Mouse (Mus musculus) liver, postnatal 0 days (tissue): Measurements from ENCODE around the gene Ncoa7. TPM values are rescaled to one million over a fixed set of nuclear protein-coding genes. Genes with fewer than 3 reads are reported as not detected.

Experiments used
- ATAC-seq: fragments of 200-750 bp; cut with Nextera tagmentation; 2 replicates; pipeline ENCODE4 v1.8.0; 2017; ENCODE audit warnings: mild to moderate bottlenecking, moderate library complexity
- DNase-seq: peaks from one replicate; pipeline ENCODE4 v3.0.0-alpha.2; 2016
- H3K27ac ChIP-seq: fragments of 300-500 bp; sonication (generic); 2 replicates; pipeline ENCODE4 v1.5.1; 2014; ENCODE audit warnings: antibody characterized with exemption, moderate library complexity, mild to moderate bottlenecking, low read depth
- H3K27me3 ChIP-seq: fragments of 300-500 bp; sonication (generic); 2 replicates; pipeline ENCODE4 v1.6.1; 2014; ENCODE audit warnings: low read length, control low read depth, mixed read lengths; ENCODE audit not compliant: insufficient read depth
- H3K36me3 ChIP-seq: fragments of 300-500 bp; sonication (generic); replicated peaks from 2 replicates; pipeline ENCODE4 v1.6.1; 2014; ENCODE audit warnings: mild to moderate bottlenecking, control low read depth, low read length, moderate library complexity, mixed read lengths; ENCODE audit not compliant: insufficient read depth
- H3K4me1 ChIP-seq: fragments of 300-500 bp; sonication (generic); 2 replicates; pipeline ENCODE4 v1.6.1; 2014; ENCODE audit warnings: antibody characterized with exemption, mild to moderate bottlenecking, control low read depth; ENCODE audit not compliant: insufficient read depth
- H3K4me2 ChIP-seq: fragments of 300-500 bp; sonication (generic); 2 replicates; pipeline ENCODE4 v1.6.1; 2014; ENCODE audit warnings: low read depth, mild to moderate bottlenecking, low read length, moderate library complexity, mixed read lengths
- H3K4me3 ChIP-seq: fragments of 300-500 bp; sonication (generic); 2 replicates; pipeline ENCODE4 v1.5.1; 2014; ENCODE audit warnings: low read depth, low read length
- H3K9ac ChIP-seq: fragments of 300-500 bp; sonication (generic); replicated peaks from 2 replicates; pipeline ENCODE4 v1.6.1; 2014; ENCODE audit warnings: mild to moderate bottlenecking, moderate library complexity
- H3K9me3 ChIP-seq: fragments of 300-500 bp; sonication (generic); 2 replicates; pipeline ENCODE4 v1.6.1; 2016; ENCODE audit warnings: mild to moderate bottlenecking, control low read depth, low read length, mixed read lengths
- CTCF ChIP-seq: sonication (generic); IDR thresholded peaks from 2 replicates; pipeline ENCODE4 v1.5.1; 2016; ENCODE audit warnings: antibody characterized with exemption, low read depth
- EP300 ChIP-seq: IDR thresholded peaks from 2 replicates; pipeline ENCODE4 v1.6.1; 2016; ENCODE audit warnings: antibody characterized with exemption, low read depth, mild to moderate bottlenecking
- WGBS: fragments of 180-500 bp; shearing (Covaris S2); extraction: QIAGEN DNeasy Blood & Tissue Kit; methylation state at CpG from one replicate; pipeline ENCODE4 v1.1.7; 2014; ENCODE audit not compliant: insufficient replicate concordance; 5-methylcytosine and 5-hydroxymethylcytosine counted together
- polyA plus RNA-seq: library from polyadenylated mRNA; unstranded; fragments of >200 nt; fragmentation: Nextera tagmentation; extraction: Ambion mirVana; gene quantifications from 2 replicates; pipeline ENCODE4 v1.2.1, GENCODE M21; 2015

Gene Ncoa7
- polyA plus RNA-seq, 1 experiment from 2014 or later, result 6.4 TPM

- Histone ChIP-seq H3K4me2 (peak overlapping the region; percentile 89), H3K9ac (0 out of 2 replicates have a peak overlapping the region, but pooled peaks have one; percentile 16), H3K4me3 (peak overlapping the region; percentile 50), H3K27ac (no peak overlapping the region), H3K4me1 (peaks cover 22% of the 10 kb centered on the region), H3K36me3 (no peaks in the 10 kb centered on the region), H3K9me3 (no peaks in the 10 kb centered on the region), H3K27me3 (peaks cover 66% of the 10 kb centered on the region)
- TF ChIP-seq CTCF, result no peak
- no peak for TF ChIP-seq EP300
- no peak for DNase-seq
- under 1% methylated on average over 29 of the region's 29 CpGs for WGBS
- peak; percentile 14; the same call in 1 of the 2 replicates for ATAC-seq
Observed at GRCm38 (mm10) chr10:30842228-30842627, 39.1 kb upstream of the Ncoa7 start.

GRCm38 (mm10) chr10:30840824-30841223, 37.7 kb upstream of the Ncoa7 start:
- Histone ChIP-seq H3K9me3 (no peaks in the 10 kb centered on the region), H3K4me1 (peaks cover 22% of the 10 kb centered on the region), H3K4me2 (no peak overlapping the region), H3K27me3 (peaks cover 61% of the 10 kb centered on the region), H3K27ac (no peak overlapping the region), H3K4me3 (no peak overlapping the region), H3K36me3 (no peaks in the 10 kb centered on the region), H3K9ac (no peak overlapping the region)
- TF ChIP-seq CTCF (no peak), EP300 (no peak)
- DNase-seq (no peak), ATAC-seq (no peak)
- WGBS, result 67% methylated on average over 5 of the region's 5 CpGs

GRCm38 (mm10) chr10:30838188-30838587, 35.1 kb upstream of the Ncoa7 start:
- Histone ChIP-seq H3K36me3 (no peaks in the 10 kb centered on the region), H3K27ac (no peak overlapping the region), H3K9ac (no peak overlapping the region), H3K4me1 (peaks cover 13% of the 10 kb centered on the region), H3K4me2 (no peak overlapping the region), H3K27me3 (peaks cover 38% of the 10 kb centered on the region), H3K9me3 (no peaks in the 10 kb centered on the region), H3K4me3 (no peak overlapping the region)
- DNase-seq (no peak), ATAC-seq (no peak)
- WGBS, result 11% methylated on average over 1 of the region's 1 CpGs
- no peak for TF ChIP-seq EP300
- peak; percentile 54 for TF ChIP-seq CTCF

GRCm38 (mm10) chr10:30825049-30825448, 21.9 kb upstream of the Ncoa7 start:
- 5% methylated on average over 1 of the region's 1 CpGs for WGBS
- no peak overlapping the region for H3K4me3 ChIP-seq
- H3K9me3 ChIP-seq, result no peaks in the 10 kb centered on the region
- no peak overlapping the region for H3K4me2 ChIP-seq
- no peaks in the 10 kb centered on the region for H3K27me3 ChIP-seq
- no peaks in the 10 kb centered on the region for H3K4me1 ChIP-seq
- H3K27ac ChIP-seq, result no peak overlapping the region
- no peak for DNase-seq
- no peak overlapping the region for H3K9ac ChIP-seq
- no peaks in the 10 kb centered on the region for H3K36me3 ChIP-seq
- ATAC-seq, result no peak
- no peak for TF ChIP-seq EP300
- peak; percentile 65 for TF ChIP-seq CTCF

GRCm38 (mm10) chr10:30810967-30811293, 7.8 kb upstream of the Ncoa7 start:
- 2% methylated on average over 11 of the region's 11 CpGs for WGBS
- Histone ChIP-seq H3K9ac (no peak overlapping the region; the same call in 1 of the 2 replicates), H3K4me3 (peak overlapping the region; percentile 46), H3K27me3 (no peaks in the 10 kb centered on the region), H3K27ac (no peak overlapping the region), H3K9me3 (no peaks in the 10 kb centered on the region), H3K4me1 (no peaks in the 10 kb centered on the region), H3K36me3 (no peaks in the 10 kb centered on the region), H3K4me2 (peak overlapping the region; percentile 72)
- ATAC-seq (peak; percentile 97), DNase-seq (peak; percentile 78)
- TF ChIP-seq EP300, result peak; percentile 65; the same call in 1 of the 2 replicates
- TF ChIP-seq CTCF, result peak; percentile 93

GRCm38 (mm10) chr10:30810247-30810966, 7.3 kb upstream of the Ncoa7 start:
- peak; percentile 59 for ATAC-seq
- 30% methylated on average over 9 of the region's 9 CpGs for WGBS
- H3K4me2 ChIP-seq, result peak overlapping the region; percentile 72
- peak; percentile 35 for DNase-seq
- peak overlapping the region; percentile 46 for H3K4me3 ChIP-seq
- TF ChIP-seq CTCF (no peak), EP300 (no peak)
- no peaks in the 10 kb centered on the region for H3K9me3 ChIP-seq
- H3K27me3 ChIP-seq, result no peaks in the 10 kb centered on the region
- H3K4me1 ChIP-seq, result no peaks in the 10 kb centered on the region
- no peak overlapping the region; the same call in 1 of the 2 replicates for H3K9ac ChIP-seq
- H3K36me3 ChIP-seq, result no peaks in the 10 kb centered on the region
- no peak overlapping the region for H3K27ac ChIP-seq
